Mouse (Mus musculus) yolk sac, embryonic 10.5 days (tissue): ENCODE data around the gene Tbx3.

Source experiments
- DNase-seq: peaks from one replicate; pipeline ENCODE4 v3.0.0-alpha.2; 2017; ENCODE audit warnings: low spot score

The Tbx3 gene

GRCm38 (mm10) chr5:119708850-119709585 lies 38.5 kb downstream of the Tbx3 start:
- no peak for DNase-seq

- no peak for DNase-seq
These were observed 39.5 kb downstream of the Tbx3 start for GRCm38 (mm10) chr5:119709826-119710559.

GRCm38 (mm10) chr5:119710756-119711155 lies 40.3 kb downstream of the Tbx3 start:
- DNase-seq: no peak

- no peak for DNase-seq
These were observed 41.2 kb downstream of the Tbx3 start for GRCm38 (mm10) chr5:119711626-119712025.

GRCm38 (mm10) chr5:119712679-119713246 lies 42.3 kb downstream of the Tbx3 start:
- DNase-seq: peak; percentile 83

- no peak for DNase-seq
These were observed 50.2 kb downstream of the Tbx3 start for GRCm38 (mm10) chr5:119720471-119721265.

GRCm38 (mm10) chr5:119732978-119733377 lies 62.5 kb downstream of the Tbx3 start:
- DNase-seq: no peak
